Comparison of ENCODE assay signal across 9 mouse cellular contexts in genomic region chr8:83200191-83201177, GRCm38 (mm10). TPM values are rescaled to one million over a fixed set of nuclear protein-coding genes. Genes with fewer than 3 reads are reported as not detected.
DNase-seq lines count a peak whose midpoint lies in the region; ATAC-seq and TF ChIP-seq lines count a peak whose summit lies in the region.
"Had no signal": no experiment of that assay in that cellular context is flagged by ENCODE, and none has a peak within 500 bp of the region (broad histone marks: within the 10 kb centered on the region; RNA-seq: fewer than 3 reads in every experiment).

No protein-coding gene starts in this region.

- ATAC-seq in kidney, embryonic 15.5 days (replicated peaks; ENCODE audit: low FRiP score) = 0 out of 2 replicates have a peak, but pooled peaks have one; percentile 18
- ATAC-seq: Patski had no signal

- no peak overlapping the region for H3K4me2 ChIP-seq in kidney, embryonic 15.5 days

- TF ChIP-seq POLR2A in thymus, adult 2 months (IDR thresholded peaks at IDR 0.05; ENCODE audit: control insufficient read depth, extremely low read depth, insufficient read depth, low read length, poor library complexity) = no peak

- no peak for TF ChIP-seq CTCF in thymus, adult 2 months (IDR thresholded peaks at IDR 0.05; ENCODE audit: borderline replicate concordance, control insufficient read depth, extremely low read depth, insufficient read depth, low read length, poor library complexity)

- peaks cover 5% of the 10 kb centered on the region; the same call in 1 of the 2 replicates for H3K4me1 ChIP-seq in kidney, embryonic 15.5 days
- H3K4me1 ChIP-seq in thymus, adult 2 months (replicated peaks; ENCODE audit: control insufficient read depth, insufficient read depth, low read length) = peaks cover 13% of the 10 kb centered on the region

- WGBS in kidney, embryonic 15.5 days = 61% methylated on average over 16 of the region's 16 CpGs
- 53% methylated on average over 16 of the region's 16 CpGs for WGBS in thymus, adult 2 months

- H3K27me3 ChIP-seq in kidney, embryonic 15.5 days = no peaks in the 10 kb centered on the region
- H3K27me3 ChIP-seq in thymus, adult 2 months (ENCODE audit: control insufficient read depth, insufficient read depth, low read length) = no peaks in the 10 kb centered on the region
- H3K27me3 ChIP-seq: Patski had no signal

- no peaks in the 10 kb centered on the region for H3K36me3 ChIP-seq in kidney, embryonic 15.5 days
- no peaks in the 10 kb centered on the region for H3K36me3 ChIP-seq in thymus, adult 2 months (ENCODE audit: control insufficient read depth, insufficient read depth, low read length)

- no peak overlapping the region for H3K9ac ChIP-seq in kidney, embryonic 15.5 days

- H3K27ac ChIP-seq in kidney, embryonic 15.5 days = no peak overlapping the region
- H3K27ac ChIP-seq in thymus, adult 2 months (ENCODE audit: control insufficient read depth, insufficient read depth, low read length) = no peak overlapping the region

- DNase-seq in kidney, postnatal 25 days = no peak
- peak; percentile 66 for DNase-seq in Muller cell, postnatal 12 days (ENCODE audit: inconsistent ontology term)
- peak; percentile 78 to 86 for DNase-seq in cerebellum, postnatal 14 days
- peak; percentile 51 to 57 for DNase-seq in heart, postnatal 10 days
- DNase-seq in left cerebral cortex, postnatal 36 days (ENCODE audit: low spot score in 2 of 2) = peak; percentile 36 to 45
- DNase-seq in right cerebral cortex, postnatal 14 days = peak; percentile 21
- no peak for DNase-seq in thymus, adult 2 months

- no peak overlapping the region for H3K4me3 ChIP-seq in kidney, embryonic 15.5 days (replicated peaks)
- no peak overlapping the region for H3K4me3 ChIP-seq in thymus, adult 2 months (ENCODE audit: control insufficient read depth, insufficient read depth, low read length)

- no peaks in the 10 kb centered on the region for H3K9me3 ChIP-seq in kidney, embryonic 15.5 days (replicated peaks)

- intact Hi-C loops in heart, postnatal 10 days (cut with DNase I) = no loop called here
- intact Hi-C loops in left cerebral cortex, postnatal 36 days (cut with DNase I) = loop anchor here (5.0 kb wide), 1 partner anchor 33 kb away; the partner anchor contains the start of genes Gm10645 and Tbc1d9

RNA-seq across cellular contexts. Expression of gene Gm10645, which starts 34.5 kb away (rescaled TPM):
- polyA plus RNA-seq in kidney, embryonic 15.5 days (2015; fragmentation: Nextera tagmentation; extraction: Ambion mirVana) = 1.0 and 1.1 TPM in 2 replicates
- under 1 TPM in 1 of 2 experiments, not detected in 1; 0.31 TPM for total RNA-seq in heart, postnatal 10 days (2021)
- 1 to 10 TPM; 1.6 to 2.3 TPM for total RNA-seq in left cerebral cortex, postnatal 36 days (2021)
- 0.86 and 1.3 TPM in 2 replicates for polyA plus RNA-seq in thymus, adult 2 months (2012; rRNA removed)

RNA-seq across cellular contexts. Expression of gene Tbc1d9, which starts 35.3 kb away (rescaled TPM):
- polyA plus RNA-seq in kidney, embryonic 15.5 days (2015; fragmentation: Nextera tagmentation; extraction: Ambion mirVana) = 1.8 and 1.9 TPM in 2 replicates
- total RNA-seq in heart, postnatal 10 days (2021) = 1 to 10 TPM; 4.5 to 5.2 TPM
- 100 to 1,000 TPM in 1 of 2 experiments, 10 to 100 TPM in 1; 98.4 to 106 TPM for total RNA-seq in left cerebral cortex, postnatal 36 days (2021)
- 11.9 and 12.6 TPM in 2 replicates for polyA plus RNA-seq in thymus, adult 2 months (2012; rRNA removed)

Comparison
In these comparisons a context has a peak if more than half of its experiments do, and no peak if none do; other contexts are left out.
1. DNase-seq: peak in Muller cell, postnatal 12 days (single experiment), cerebellum, postnatal 14 days (2 of 2), heart, postnatal 10 days (2 of 2), left cerebral cortex, postnatal 36 days (2 of 2) and right cerebral cortex, postnatal 14 days (single experiment); none in kidney, postnatal 25 days (0 of 2) and thymus, adult 2 months (single experiment).
2. RNA of gene Tbc1d9, which starts 35.3 kb away (total RNA-seq): 98.4 to 106 TPM in left cerebral cortex, postnatal 36 days; 4.5 to 5.2 TPM in heart, postnatal 10 days; every median in the first group is over 10 times any median in the second.